Mouse (Mus musculus): Measurements from ENCODE around the gene Atrip. TPM values are rescaled to one million over a fixed set of nuclear protein-coding genes. Genes with fewer than 3 reads are reported as not detected.

Gene Atrip
- polyA plus RNA-seq (2014; fragmentation: Nextera tagmentation; extraction: Ambion mirVana): 26.0 TPM in 2 replicates

GRCm38 (mm10) chr9:109073661-109074573, at the start of gene Atrip:
Gene Atrip, minus strand, starts transcription at chr9:109074124.
- H3K27ac ChIP-seq (ENCODE audit: low read depth, low read length): peak within 1 kb of the TSS; percentile 51; the same call in 1 of the 2 replicates
- peak; percentile 98 for ATAC-seq (ENCODE audit: low FRiP score)

GRCm38 (mm10) chr9:109123266-109123665, 49.3 kb upstream of the Atrip start:
- 67% methylated on average over 6 of the region's 6 CpGs for WGBS
- DNase-seq (ENCODE audit: low spot score) (no peak), ATAC-seq (ENCODE audit: low FRiP score) (no peak)
- Histone ChIP-seq H3K9me3 (ENCODE audit: control insufficient read depth, low read length) (no peaks in the 10 kb centered on the region), H3K9ac (ENCODE audit: low read depth, low read length) (no peak overlapping the region), H3K4me2 (replicated peaks; ENCODE audit: low read depth, low read length) (no peak overlapping the region), H3K36me3 (ENCODE audit: control insufficient read depth, insufficient read depth, low read length) (peaks cover 5% of the 10 kb centered on the region; the same call in 1 of the 2 replicates), H3K4me3 (ENCODE audit: low read depth, low read length) (no peak overlapping the region), H3K4me1 (replicated peaks; ENCODE audit: control insufficient read depth, insufficient read depth, low read length) (no peaks in the 10 kb centered on the region), H3K27me3 (ENCODE audit: control insufficient read depth, insufficient read depth, low read length) (no peaks in the 10 kb centered on the region), H3K27ac (ENCODE audit: low read depth, low read length) (no peak overlapping the region)

More at GRCm38 (mm10) chr9:109073661-109074573, at the start of gene Atrip:
- peak; percentile 91 for DNase-seq (ENCODE audit: low spot score)
- Histone ChIP-seq H3K27me3 (ENCODE audit: control insufficient read depth, insufficient read depth, low read length) (no peaks in the 10 kb centered on the region), H3K9ac (ENCODE audit: low read depth, low read length) (peak within 1 kb of the TSS; percentile 79), H3K4me2 (replicated peaks; ENCODE audit: low read depth, low read length) (peak within 1 kb of the TSS; percentile 59), H3K9me3 (ENCODE audit: control insufficient read depth, low read length) (no peaks in the 10 kb centered on the region), H3K4me1 (replicated peaks; ENCODE audit: control insufficient read depth, insufficient read depth, low read length) (peaks cover 5% of the 10 kb centered on the region), H3K36me3 (ENCODE audit: control insufficient read depth, insufficient read depth, low read length) (peaks cover 13% of the 10 kb centered on the region; the same call in 1 of the 2 replicates), H3K4me3 (ENCODE audit: low read depth, low read length) (peak within 1 kb of the TSS; percentile 69)
- WGBS: under 1% methylated on average over 57 of the region's 57 CpGs

GRCm38 (mm10) chr9:109122553-109123085, 48.7 kb upstream of the Atrip start:
- Histone ChIP-seq H3K27ac (ENCODE audit: low read depth, low read length) (no peak overlapping the region), H3K9ac (ENCODE audit: low read depth, low read length) (no peak overlapping the region), H3K36me3 (ENCODE audit: control insufficient read depth, insufficient read depth, low read length) (peaks cover 5% of the 10 kb centered on the region), H3K4me1 (replicated peaks; ENCODE audit: control insufficient read depth, insufficient read depth, low read length) (no peaks in the 10 kb centered on the region), H3K4me3 (ENCODE audit: low read depth, low read length) (no peak overlapping the region), H3K27me3 (ENCODE audit: control insufficient read depth, insufficient read depth, low read length) (no peaks in the 10 kb centered on the region), H3K4me2 (replicated peaks; ENCODE audit: low read depth, low read length) (no peak overlapping the region), H3K9me3 (ENCODE audit: control insufficient read depth, low read length) (no peaks in the 10 kb centered on the region)
- ATAC-seq (ENCODE audit: low FRiP score) (no peak), DNase-seq (ENCODE audit: low spot score) (peak; percentile 53)
- WGBS: 48% methylated on average over 2 of the region's 2 CpGs

- Histone ChIP-seq H3K9ac (ENCODE audit: low read depth, low read length) (no peak overlapping the region), H3K36me3 (ENCODE audit: control insufficient read depth, insufficient read depth, low read length) (peaks cover 11% of the 10 kb centered on the region), H3K27me3 (ENCODE audit: control insufficient read depth, insufficient read depth, low read length) (no peaks in the 10 kb centered on the region), H3K9me3 (ENCODE audit: control insufficient read depth, low read length) (no peaks in the 10 kb centered on the region), H3K4me1 (replicated peaks; ENCODE audit: control insufficient read depth, insufficient read depth, low read length) (no peaks in the 10 kb centered on the region), H3K4me2 (replicated peaks; ENCODE audit: low read depth, low read length) (no peak overlapping the region), H3K27ac (ENCODE audit: low read depth, low read length) (no peak overlapping the region), H3K4me3 (ENCODE audit: low read depth, low read length) (no peak overlapping the region)
- 90% methylated on average over 6 of the region's 6 CpGs for WGBS
- no peak for ATAC-seq (ENCODE audit: low FRiP score)
- DNase-seq (ENCODE audit: low spot score): no peak
Observed at GRCm38 (mm10) chr9:109120956-109121355, 47.0 kb upstream of the Atrip start.

DNA sequence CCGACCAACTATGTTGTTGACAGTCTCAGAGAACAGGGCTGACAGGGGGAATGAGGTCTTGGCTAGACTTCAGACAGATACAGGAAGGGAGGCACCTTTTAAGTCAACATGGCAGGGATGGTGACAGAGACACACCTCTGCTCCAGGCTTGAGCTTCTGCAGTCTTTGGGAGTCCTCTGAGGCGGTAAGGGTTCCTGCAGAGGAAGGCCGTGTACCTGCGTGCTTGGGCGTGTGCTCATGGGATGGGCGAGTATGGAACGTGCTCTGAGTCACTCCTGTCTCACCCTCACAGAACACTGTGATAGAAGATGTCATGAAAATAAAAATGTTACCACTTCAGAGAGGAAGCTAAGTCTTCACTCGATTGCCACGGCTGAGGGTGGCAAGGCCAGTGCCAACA, 45.6 kb upstream of the Atrip start:
- H3K27me3 ChIP-seq (ENCODE audit: control insufficient read depth, insufficient read depth, low read length): no peaks in the 10 kb centered on the region
- H3K4me1 ChIP-seq (replicated peaks; ENCODE audit: control insufficient read depth, insufficient read depth, low read length): no peaks in the 10 kb centered on the region
- H3K4me3 ChIP-seq (ENCODE audit: low read depth, low read length): no peak overlapping the region
- DNase-seq (ENCODE audit: low spot score): no peak
- H3K36me3 ChIP-seq (ENCODE audit: control insufficient read depth, insufficient read depth, low read length): peaks cover 22% of the 10 kb centered on the region
- WGBS: 94% methylated on average over 9 of the region's 9 CpGs
- no peak overlapping the region for H3K9ac ChIP-seq (ENCODE audit: low read depth, low read length)
- ATAC-seq (ENCODE audit: low FRiP score): no peak
- no peaks in the 10 kb centered on the region for H3K9me3 ChIP-seq (ENCODE audit: control insufficient read depth, low read length)
- no peak overlapping the region for H3K4me2 ChIP-seq (replicated peaks; ENCODE audit: low read depth, low read length)
- no peak overlapping the region for H3K27ac ChIP-seq (ENCODE audit: low read depth, low read length)

GRCm38 (mm10) chr9:109118106-109118505, 44.2 kb upstream of the Atrip start:
- Histone ChIP-seq H3K9me3 (ENCODE audit: control insufficient read depth, low read length) (no peaks in the 10 kb centered on the region), H3K9ac (ENCODE audit: low read depth, low read length) (no peak overlapping the region), H3K27ac (ENCODE audit: low read depth, low read length) (no peak overlapping the region), H3K4me1 (replicated peaks; ENCODE audit: control insufficient read depth, insufficient read depth, low read length) (no peaks in the 10 kb centered on the region), H3K36me3 (ENCODE audit: control insufficient read depth, insufficient read depth, low read length) (peaks cover 27% of the 10 kb centered on the region), H3K4me2 (replicated peaks; ENCODE audit: low read depth, low read length) (no peak overlapping the region), H3K4me3 (ENCODE audit: low read depth, low read length) (no peak overlapping the region), H3K27me3 (ENCODE audit: control insufficient read depth, insufficient read depth, low read length) (no peaks in the 10 kb centered on the region)
- 89% methylated on average over 4 of the region's 4 CpGs for WGBS
- no peak for ATAC-seq (ENCODE audit: low FRiP score)
- DNase-seq (ENCODE audit: low spot score): no peak

DNA sequence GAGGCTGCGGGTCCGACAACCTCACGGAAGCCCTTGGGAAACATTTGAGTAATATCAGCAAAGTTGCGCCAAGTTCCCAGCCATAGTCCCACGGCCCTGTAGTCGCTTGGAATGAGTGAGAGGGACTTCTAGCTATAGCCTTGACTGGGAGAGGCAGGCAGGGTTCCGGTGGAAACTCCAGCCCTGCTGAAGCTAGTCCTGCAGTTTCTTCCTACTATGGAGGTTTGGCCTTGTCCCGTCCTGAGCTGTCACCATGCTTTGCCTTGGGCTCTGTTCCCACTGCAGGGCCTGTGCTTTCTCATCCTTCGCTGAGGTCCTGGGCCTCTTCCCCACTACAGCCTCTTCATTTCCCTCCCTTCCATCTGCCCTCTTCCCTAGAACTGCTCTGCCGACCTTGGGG, 42.3 kb upstream of the Atrip start:
- ATAC-seq (ENCODE audit: low FRiP score) (no peak), DNase-seq (ENCODE audit: low spot score) (no peak)
- peaks cover 41% of the 10 kb centered on the region for H3K36me3 ChIP-seq (ENCODE audit: control insufficient read depth, insufficient read depth, low read length)

DNA sequence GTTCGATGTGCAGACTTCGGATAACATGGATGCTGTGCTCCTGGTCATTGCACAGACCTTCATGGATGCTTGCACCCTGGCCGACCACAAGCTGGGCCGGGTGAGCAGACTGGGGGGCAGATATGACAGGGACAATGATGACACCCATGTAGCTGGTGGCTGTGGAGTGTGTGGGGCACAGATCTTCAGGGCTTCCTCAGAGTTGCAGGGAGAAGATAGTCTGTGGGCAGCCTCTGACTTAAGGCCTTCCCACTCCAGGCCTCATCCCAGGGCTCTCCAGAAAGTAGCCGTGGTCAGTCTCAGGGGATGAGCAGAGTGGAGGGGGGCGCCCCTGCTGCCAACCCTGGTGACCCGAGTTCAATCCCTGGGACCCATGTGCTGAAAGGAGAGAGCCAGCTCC, 40.9 kb upstream of the Atrip start:
- no peak overlapping the region for H3K4me2 ChIP-seq (replicated peaks; ENCODE audit: low read depth, low read length)
- ATAC-seq (ENCODE audit: low FRiP score) (no peak), DNase-seq (ENCODE audit: low spot score) (no peak)
- no peak overlapping the region for H3K9ac ChIP-seq (ENCODE audit: low read depth, low read length)
- no peaks in the 10 kb centered on the region for H3K27me3 ChIP-seq (ENCODE audit: control insufficient read depth, insufficient read depth, low read length)
- H3K27ac ChIP-seq (ENCODE audit: low read depth, low read length): no peak overlapping the region
- WGBS: 87% methylated on average over 7 of the region's 7 CpGs
- no peaks in the 10 kb centered on the region for H3K4me1 ChIP-seq (replicated peaks; ENCODE audit: control insufficient read depth, insufficient read depth, low read length)
- no peaks in the 10 kb centered on the region for H3K9me3 ChIP-seq (ENCODE audit: control insufficient read depth, low read length)
- peaks cover 42% of the 10 kb centered on the region for H3K36me3 ChIP-seq (ENCODE audit: control insufficient read depth, insufficient read depth, low read length)
- H3K4me3 ChIP-seq (ENCODE audit: low read depth, low read length): no peak overlapping the region

More for the DNA sequence above, 42.3 kb upstream of the Atrip start:
- no peak overlapping the region for H3K4me2 ChIP-seq (replicated peaks; ENCODE audit: low read depth, low read length)
- H3K9ac ChIP-seq (ENCODE audit: low read depth, low read length): no peak overlapping the region
- H3K4me1 ChIP-seq (replicated peaks; ENCODE audit: control insufficient read depth, insufficient read depth, low read length): no peaks in the 10 kb centered on the region
- WGBS: 95% methylated on average over 10 of the region's 10 CpGs
- no peaks in the 10 kb centered on the region for H3K9me3 ChIP-seq (ENCODE audit: control insufficient read depth, low read length)
- H3K4me3 ChIP-seq (ENCODE audit: low read depth, low read length): no peak overlapping the region
- H3K27me3 ChIP-seq (ENCODE audit: control insufficient read depth, insufficient read depth, low read length): no peaks in the 10 kb centered on the region
- no peak overlapping the region for H3K27ac ChIP-seq (ENCODE audit: low read depth, low read length)

Measured in hindbrain, embryonic 11.5 days (tissue).